Mouse (Mus musculus): ENCODE results near the gene Hs1bp3. TPM values are rescaled to one million over a fixed set of nuclear protein-coding genes. Genes with fewer than 3 reads are reported as not detected.

The Hs1bp3 gene
- polyA plus RNA-seq, 2 experiments, result 2.3 to 2.4 TPM

- ATAC-seq (ENCODE audit: insufficient read depth), result no peak
- Histone ChIP-seq H3K9ac (replicated peaks) (no peak overlapping the region), H3K27ac (no peak overlapping the region), H3K36me3 (replicated peaks; ENCODE audit: control insufficient read depth, insufficient read depth, low read depth) (no peaks in the 10 kb centered on the region), H3K9me3 (ENCODE audit: control insufficient read depth, low read length) (no peaks in the 10 kb centered on the region), H3K4me3 (ENCODE audit: insufficient read depth in 1 of 2, low read depth in 2 of 2, low read length in 2 of 2) (no peak overlapping the region), H3K4me1 (replicated peaks; ENCODE audit: control insufficient read depth in 2 of 2, insufficient read depth in 2 of 2, low read length in 1 of 2) (peaks cover 0 to 3% of the 10 kb centered on the region in 2 experiments; a peak in 1 of 4 replicates), H3K27me3 (ENCODE audit: control insufficient read depth, insufficient read depth, low read length) (no peaks in the 10 kb centered on the region), H3K4me2 (ENCODE audit: low read depth) (no peak overlapping the region)
- DNase-seq (ENCODE audit: low read depth in 3 of 3, low spot score in 3 of 3), result no peak
- WGBS (ENCODE audit: insufficient replicate concordance), result 45% methylated on average over 5 of the region's 5 CpGs
- TF ChIP-seq EP300 (IDR thresholded peaks at IDR 0.05; ENCODE audit: low read depth) (no peak), CTCF (IDR thresholded peaks at IDR 0.05; ENCODE audit: low read depth) (no peak)
Measured at GRCm38 (mm10) chr12:8365905-8366576, 52.8 kb downstream of the Hs1bp3 start.

DNA sequence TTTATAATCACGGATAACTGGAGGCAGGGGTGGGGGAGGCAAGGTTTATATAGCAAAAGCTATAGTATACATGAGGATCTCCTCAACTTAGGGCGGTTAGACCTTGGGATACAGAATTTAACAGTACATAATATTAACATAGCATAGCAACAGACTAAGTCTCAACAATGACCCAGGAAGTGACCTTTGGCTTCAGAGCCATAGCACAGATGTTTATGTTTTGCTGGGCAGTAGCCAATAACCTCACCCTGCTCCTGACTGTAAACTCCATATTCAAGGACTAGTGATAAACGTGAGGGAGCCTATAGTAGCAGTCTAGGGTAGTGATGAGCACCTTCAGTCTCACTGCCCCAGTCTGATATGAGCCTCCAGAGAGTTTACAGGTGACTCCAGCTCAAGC is 53.5 kb downstream of the Hs1bp3 start:
- 38% methylated on average over 3 of the region's 3 CpGs for WGBS (ENCODE audit: insufficient replicate concordance)
- Histone ChIP-seq H3K4me2 (ENCODE audit: low read depth) (no peak overlapping the region), H3K4me1 (replicated peaks; ENCODE audit: control insufficient read depth in 2 of 2, insufficient read depth in 2 of 2, low read length in 1 of 2) (peaks cover 0 to 3% of the 10 kb centered on the region in 2 experiments; a peak in 1 of 4 replicates)

DNA sequence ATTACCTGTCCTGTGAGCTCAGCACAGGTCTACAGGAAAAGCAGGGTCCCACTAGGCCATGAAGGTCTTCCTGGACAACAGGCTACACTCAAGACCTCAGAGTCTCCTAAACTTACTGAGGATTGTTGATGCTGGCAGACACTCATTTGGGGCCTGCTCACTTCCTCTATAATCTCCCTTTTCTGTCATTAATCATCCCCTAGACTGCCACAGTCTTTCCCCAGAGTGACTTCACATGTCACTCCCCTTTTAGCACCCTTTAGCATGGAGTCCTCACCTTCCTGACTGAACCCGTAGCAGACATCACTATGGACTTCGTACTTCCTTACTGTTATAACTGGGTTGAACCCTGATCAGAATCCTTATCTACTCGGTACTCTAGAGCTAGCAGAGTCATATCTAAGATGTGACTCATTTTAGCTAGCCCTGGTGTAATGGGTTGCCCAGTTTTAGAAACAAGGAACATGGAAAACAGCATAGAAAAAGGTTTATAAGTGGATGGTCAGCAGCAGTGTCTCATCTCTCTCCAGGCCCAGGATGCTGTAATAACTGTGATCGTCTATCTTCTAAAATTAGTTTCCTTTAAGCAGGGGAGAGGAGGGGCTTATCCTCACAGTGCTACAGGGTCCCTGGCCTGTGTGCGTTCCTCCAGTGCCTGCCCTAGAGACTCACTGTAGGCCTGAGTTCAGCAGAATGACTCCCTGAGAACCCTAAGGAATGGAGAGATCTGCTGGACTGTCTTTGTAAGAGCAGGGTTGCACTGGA is 58.7 kb downstream of the Hs1bp3 start:
- WGBS (ENCODE audit: insufficient replicate concordance), result 32% methylated on average over 5 of the region's 5 CpGs
- no peak for ATAC-seq (ENCODE audit: insufficient read depth)
- peaks cover 0 to 1% of the 10 kb centered on the region in 2 experiments; a peak in 1 of 4 replicates for H3K4me1 ChIP-seq (replicated peaks; ENCODE audit: control insufficient read depth in 2 of 2, insufficient read depth in 2 of 2, low read length in 1 of 2)

More for the DNA sequence above, 53.5 kb downstream of the Hs1bp3 start:
- Histone ChIP-seq H3K9me3 (ENCODE audit: control insufficient read depth, low read length) (no peaks in the 10 kb centered on the region), H3K9ac (replicated peaks) (no peak overlapping the region), H3K36me3 (replicated peaks; ENCODE audit: control insufficient read depth, insufficient read depth, low read depth) (no peaks in the 10 kb centered on the region), H3K27ac (no peak overlapping the region), H3K4me3 (ENCODE audit: insufficient read depth in 1 of 2, low read depth in 2 of 2, low read length in 2 of 2) (no peak overlapping the region), H3K27me3 (ENCODE audit: control insufficient read depth, insufficient read depth, low read length) (no peaks in the 10 kb centered on the region)
- DNase-seq (ENCODE audit: low read depth in 3 of 3, low spot score in 3 of 3), result no peak
- no peak for ATAC-seq (ENCODE audit: insufficient read depth)
- no peak for TF ChIP-seq CTCF (IDR thresholded peaks at IDR 0.05; ENCODE audit: low read depth)
- no peak for TF ChIP-seq EP300 (IDR thresholded peaks at IDR 0.05; ENCODE audit: low read depth)

GRCm38 (mm10) chr12:8372511-8373180 is 59.4 kb downstream of the Hs1bp3 start:
- Histone ChIP-seq H3K27ac (no peak overlapping the region), H3K4me1 (replicated peaks; ENCODE audit: control insufficient read depth in 2 of 2, insufficient read depth in 2 of 2, low read length in 1 of 2) (peaks cover 0 to 1% of the 10 kb centered on the region in 2 experiments; a peak in 2 of 4 replicates), H3K4me2 (ENCODE audit: low read depth) (no peak overlapping the region), H3K27me3 (ENCODE audit: control insufficient read depth, insufficient read depth, low read length) (no peaks in the 10 kb centered on the region), H3K9ac (replicated peaks) (no peak overlapping the region), H3K4me3 (ENCODE audit: insufficient read depth in 1 of 2, low read depth in 2 of 2, low read length in 2 of 2) (no peak overlapping the region), H3K9me3 (ENCODE audit: control insufficient read depth, low read length) (no peaks in the 10 kb centered on the region), H3K36me3 (replicated peaks; ENCODE audit: control insufficient read depth, insufficient read depth, low read depth) (no peaks in the 10 kb centered on the region)
- TF ChIP-seq CTCF (IDR thresholded peaks at IDR 0.05; ENCODE audit: low read depth), result no peak
- TF ChIP-seq EP300 (IDR thresholded peaks at IDR 0.05; ENCODE audit: low read depth), result no peak
- DNase-seq (ENCODE audit: low read depth in 3 of 3, low spot score in 3 of 3) (no peak), ATAC-seq (ENCODE audit: insufficient read depth) (no peak)
- 62% methylated on average over 7 of the region's 7 CpGs for WGBS (ENCODE audit: insufficient replicate concordance)

More for the DNA sequence above, 58.7 kb downstream of the Hs1bp3 start:
- H3K4me3 ChIP-seq (ENCODE audit: insufficient read depth in 1 of 2, low read depth in 2 of 2, low read length in 2 of 2), result no peak overlapping the region
- no peak for TF ChIP-seq CTCF (IDR thresholded peaks at IDR 0.05; ENCODE audit: low read depth)
- TF ChIP-seq EP300 (IDR thresholded peaks at IDR 0.05; ENCODE audit: low read depth), result no peak
- no peak overlapping the region for H3K9ac ChIP-seq (replicated peaks)
- no peak overlapping the region for H3K27ac ChIP-seq
- H3K4me2 ChIP-seq (ENCODE audit: low read depth), result no peak overlapping the region
- H3K27me3 ChIP-seq (ENCODE audit: control insufficient read depth, insufficient read depth, low read length), result no peaks in the 10 kb centered on the region
- no peak for DNase-seq (ENCODE audit: low read depth in 3 of 3, low spot score in 3 of 3)
- H3K36me3 ChIP-seq (replicated peaks; ENCODE audit: control insufficient read depth, insufficient read depth, low read depth), result no peaks in the 10 kb centered on the region
- H3K9me3 ChIP-seq (ENCODE audit: control insufficient read depth, low read length), result no peaks in the 10 kb centered on the region

GRCm38 (mm10) chr12:8373741-8374140 is 60.5 kb downstream of the Hs1bp3 start:
- no peaks in the 10 kb centered on the region for H3K27me3 ChIP-seq (ENCODE audit: control insufficient read depth, insufficient read depth, low read length)
- no peak overlapping the region for H3K4me3 ChIP-seq (ENCODE audit: insufficient read depth in 1 of 2, low read depth in 2 of 2, low read length in 2 of 2)
- H3K4me2 ChIP-seq (ENCODE audit: low read depth), result no peak overlapping the region
- H3K9ac ChIP-seq (replicated peaks), result no peak overlapping the region
- 57% methylated on average over 5 of the region's 5 CpGs for WGBS (ENCODE audit: insufficient replicate concordance)
- no peaks in the 10 kb centered on the region for H3K36me3 ChIP-seq (replicated peaks; ENCODE audit: control insufficient read depth, insufficient read depth, low read depth)
- peaks cover 0 to 1% of the 10 kb centered on the region in 2 experiments; a peak in 2 of 4 replicates for H3K4me1 ChIP-seq (replicated peaks; ENCODE audit: control insufficient read depth in 2 of 2, insufficient read depth in 2 of 2, low read length in 1 of 2)
- no peak overlapping the region for H3K27ac ChIP-seq
- TF ChIP-seq EP300 (IDR thresholded peaks at IDR 0.05; ENCODE audit: low read depth), result no peak
- TF ChIP-seq CTCF (IDR thresholded peaks at IDR 0.05; ENCODE audit: low read depth), result no peak
- H3K9me3 ChIP-seq (ENCODE audit: control insufficient read depth, low read length), result no peaks in the 10 kb centered on the region
- no peak for DNase-seq (ENCODE audit: low read depth in 3 of 3, low spot score in 3 of 3)
- ATAC-seq (ENCODE audit: insufficient read depth), result no peak

Data from liver, embryonic 14.5 days (tissue).